Mouse (Mus musculus) ES-Bruce4 (cell line): Measurements from ENCODE around the gene Glmp.
"Not testable (repeated sequence)": the region's sequence is repeated elsewhere in the genome, so short reads cannot be mapped to it uniquely, and the experiment has no call there.

ENCODE experiments used
- CTCF ChIP-seq: IDR thresholded peaks from one replicate; pipeline ENCODE4 v1.8.1; 2011; ENCODE audit warnings: low read depth, low read length
- EP300 ChIP-seq: IDR thresholded peaks from 2 replicates; pipeline ENCODE4 v1.6.1; 2011; ENCODE audit warnings: low read depth, low read length; ENCODE audit not compliant: insufficient read depth
- POLR2A ChIP-seq: IDR thresholded peaks from one replicate; pipeline ENCODE4 v1.8.1; 2011; ENCODE audit warnings: low read length; ENCODE audit not compliant: insufficient read depth

DNA sequence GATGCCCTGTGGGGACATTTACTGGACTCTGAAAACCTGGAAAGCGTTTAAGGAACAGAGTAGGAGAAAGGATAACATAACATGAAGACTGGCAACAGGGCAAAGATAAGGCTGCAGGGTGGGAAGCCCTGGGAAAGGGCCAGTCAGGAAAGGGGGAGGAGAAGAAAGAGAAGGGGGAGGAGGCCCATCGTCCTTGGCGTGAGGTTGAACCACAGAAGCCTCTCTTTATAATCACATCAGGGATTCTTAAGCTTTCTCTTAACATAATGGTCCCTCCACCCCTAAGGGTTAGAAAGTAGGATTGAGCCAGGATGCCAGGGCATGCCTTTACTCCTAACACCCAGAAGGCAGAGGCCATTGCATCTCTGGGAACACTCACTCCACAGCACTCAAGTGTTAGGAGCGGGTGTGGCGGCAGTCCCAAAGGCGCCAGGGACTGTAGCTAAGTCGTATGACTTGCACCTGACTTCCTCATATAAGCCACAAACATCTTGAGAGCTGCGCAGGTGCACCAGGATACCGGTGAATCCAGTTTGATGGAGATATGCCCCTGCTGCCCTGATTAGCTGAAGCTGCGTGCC lies 36.6 kb upstream of the Glmp start:
- not testable (repeated sequence) for TF ChIP-seq POLR2A, EP300, CTCF
